Mouse (Mus musculus) adrenal gland, adult (tissue): ENCODE measurements at regions not wholly inside any gene's neighbourhood (a gene's known extent, or its start where the extent isn't known, plus 50 kb on each side); places are given as distances from the start of the nearest gene placed in this dataset.
A peak's percentile ranks its signal among the peaks of the same experiment; 100 is the strongest.

ENCODE experiments used
- DNase-seq, 2 experiments: peaks; one replicate each; pipeline ENCODE4 v3.0.0; 2022 to 2023; ENCODE audit warnings: low spot score in 1 of 2; ENCODE audit not compliant: inconsistent age in 2 of 2

DNA sequence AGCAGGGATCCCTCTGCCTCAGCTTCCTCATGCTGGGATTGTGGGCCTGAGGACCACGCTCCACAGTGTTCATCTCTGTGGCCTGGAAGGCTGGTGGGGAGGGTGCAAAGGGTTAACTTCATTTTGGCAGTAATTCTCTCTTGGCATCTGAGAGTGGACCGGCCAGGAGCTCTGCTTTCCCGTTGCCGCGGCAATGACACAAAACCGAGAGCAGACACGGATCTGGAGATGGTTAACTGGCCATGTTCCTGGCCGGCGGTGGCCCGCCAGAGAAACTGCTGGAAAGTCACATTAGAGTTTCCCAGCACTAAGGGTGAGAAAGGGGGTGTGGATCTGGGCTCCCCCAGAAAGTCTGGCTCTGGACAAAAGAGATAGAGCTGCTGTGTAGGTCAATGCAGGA lies 89.8 kb upstream of the Haao start:
- peak in 1 of 2 experiments; percentile 48 for DNase-seq

DNA sequence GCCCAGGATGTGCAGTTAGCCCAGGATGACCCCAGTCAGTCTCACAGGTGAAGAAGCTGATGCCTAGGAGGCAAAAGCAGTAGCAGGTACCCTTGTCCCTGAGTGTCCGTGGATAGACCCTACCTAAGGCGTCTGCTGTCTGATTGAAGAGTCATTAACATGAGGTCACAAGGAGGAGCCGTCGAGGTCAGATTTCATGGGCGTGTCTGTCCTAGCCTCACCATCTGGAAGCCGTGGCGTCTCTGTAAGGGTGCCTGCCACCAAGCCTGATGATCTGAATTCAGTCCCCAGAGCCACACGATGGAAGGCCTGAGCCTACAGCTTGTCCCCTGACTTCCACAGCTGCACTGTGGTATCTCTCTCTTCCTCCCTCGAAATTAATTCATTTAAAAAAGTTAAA lies 88.9 kb upstream of the Haao start:
- DNase-seq, result no peak

DNA sequence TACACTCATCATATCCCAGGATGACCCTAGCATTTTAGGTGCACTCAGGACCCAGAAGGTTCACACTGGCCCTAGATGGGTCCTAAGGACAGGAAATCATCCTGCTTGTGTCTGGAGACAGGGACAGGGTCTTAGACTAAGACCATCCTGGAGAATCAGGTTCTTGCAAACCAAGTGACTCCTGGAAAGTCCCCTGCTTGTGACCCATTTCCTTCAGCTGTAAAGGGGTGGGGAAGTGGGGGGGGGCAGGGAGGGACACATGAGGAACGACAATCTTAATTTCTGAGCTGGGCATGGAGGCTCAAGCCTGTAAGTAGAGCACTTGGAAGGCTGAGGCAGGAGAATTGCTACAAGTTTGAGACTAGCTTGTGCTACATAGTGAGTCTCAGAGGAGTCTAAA lies 88.2 kb upstream of the Haao start:
- DNase-seq, result no peak

DNA sequence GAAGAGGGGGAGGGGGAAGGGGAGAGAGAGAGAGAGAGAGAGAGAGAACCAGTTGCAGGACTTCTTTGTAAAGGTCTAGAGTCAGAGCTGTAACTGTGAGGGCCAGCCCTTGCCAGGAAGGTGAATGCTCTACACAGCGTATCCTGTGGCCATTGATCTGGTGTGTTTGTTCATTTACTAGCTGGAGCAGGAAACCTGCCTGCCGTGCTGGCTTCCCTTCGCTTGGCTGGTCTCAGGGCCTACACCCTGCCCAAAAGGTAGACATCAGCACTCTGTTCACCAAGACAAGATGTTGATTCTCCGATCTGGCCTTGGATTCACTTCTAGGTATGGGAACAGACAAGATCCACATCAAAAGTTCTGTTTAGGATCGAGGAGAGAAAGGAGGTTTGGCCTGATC lies 87.5 kb upstream of the Haao start:
- DNase-seq, result no peak

DNA sequence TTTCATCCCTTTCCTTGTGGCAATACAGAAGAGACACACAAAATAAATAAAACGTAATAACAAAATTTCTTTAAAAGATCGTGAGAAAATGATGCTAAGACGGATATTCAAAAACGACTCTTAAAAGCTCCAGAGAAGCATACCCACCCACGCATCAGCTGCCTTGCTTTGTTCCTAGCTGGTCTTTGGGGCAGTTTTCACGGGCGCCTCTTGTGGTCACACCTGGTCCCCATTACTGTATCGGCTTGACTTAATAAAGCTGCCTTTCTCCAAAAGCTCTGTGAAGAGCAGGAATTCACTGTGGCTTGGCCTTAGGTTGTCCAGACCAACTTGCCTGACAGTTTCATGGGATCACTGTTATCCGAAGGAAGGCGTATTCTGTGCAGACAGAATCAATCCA lies 86.0 kb upstream of the Haao start:
- no peak for DNase-seq

DNA sequence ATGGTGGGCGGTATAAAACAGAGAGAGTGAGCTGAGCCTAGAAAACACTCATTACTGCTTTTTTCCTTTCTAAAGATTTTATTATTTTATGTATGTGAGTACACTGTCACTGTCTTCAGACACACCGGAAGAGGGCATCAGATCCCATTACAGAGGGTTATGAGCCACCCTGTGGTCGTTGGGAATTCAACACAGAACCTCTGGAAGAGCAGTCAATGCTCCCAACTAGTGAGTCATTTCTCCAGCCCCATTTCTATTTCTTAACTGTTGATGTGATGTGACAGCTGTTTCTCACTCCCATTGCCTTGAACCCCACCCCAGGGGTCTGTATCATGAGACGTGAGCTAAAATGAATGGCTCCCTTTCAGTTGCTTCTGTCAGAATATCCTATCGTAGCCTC lies 82.6 kb upstream of the Haao start:
- no peak for DNase-seq

DNA sequence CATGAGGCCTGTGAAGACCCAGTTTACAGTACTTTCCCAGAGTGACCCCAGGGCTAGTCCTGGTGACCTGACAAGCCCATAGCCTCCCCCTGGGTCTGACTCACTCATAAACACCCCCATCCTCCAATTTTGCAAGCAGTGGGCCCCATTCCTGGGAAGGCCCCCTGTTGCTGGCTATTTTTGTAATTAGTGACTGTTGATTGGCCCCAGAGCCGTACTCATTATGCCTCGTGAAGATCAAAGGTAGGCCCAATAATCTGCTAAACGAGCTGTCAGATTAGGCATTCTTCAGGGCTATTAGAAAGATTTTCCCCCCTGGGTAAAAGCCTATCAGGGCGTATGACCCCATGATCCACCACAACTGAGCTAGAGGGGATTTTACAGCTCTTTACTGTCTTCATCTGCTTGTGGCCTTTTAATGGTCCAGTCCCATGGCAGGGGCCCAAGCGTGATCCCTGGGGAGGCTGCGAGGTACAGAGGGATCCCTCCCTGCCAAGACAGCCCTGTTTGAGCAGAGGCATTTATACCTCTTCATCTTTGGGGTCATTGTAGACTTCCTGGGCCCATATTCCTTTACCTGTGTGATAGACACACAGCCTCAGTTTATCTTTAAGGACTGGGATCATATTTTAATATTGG lies 80.1 kb upstream of the Haao start:
- no peak for DNase-seq

DNA sequence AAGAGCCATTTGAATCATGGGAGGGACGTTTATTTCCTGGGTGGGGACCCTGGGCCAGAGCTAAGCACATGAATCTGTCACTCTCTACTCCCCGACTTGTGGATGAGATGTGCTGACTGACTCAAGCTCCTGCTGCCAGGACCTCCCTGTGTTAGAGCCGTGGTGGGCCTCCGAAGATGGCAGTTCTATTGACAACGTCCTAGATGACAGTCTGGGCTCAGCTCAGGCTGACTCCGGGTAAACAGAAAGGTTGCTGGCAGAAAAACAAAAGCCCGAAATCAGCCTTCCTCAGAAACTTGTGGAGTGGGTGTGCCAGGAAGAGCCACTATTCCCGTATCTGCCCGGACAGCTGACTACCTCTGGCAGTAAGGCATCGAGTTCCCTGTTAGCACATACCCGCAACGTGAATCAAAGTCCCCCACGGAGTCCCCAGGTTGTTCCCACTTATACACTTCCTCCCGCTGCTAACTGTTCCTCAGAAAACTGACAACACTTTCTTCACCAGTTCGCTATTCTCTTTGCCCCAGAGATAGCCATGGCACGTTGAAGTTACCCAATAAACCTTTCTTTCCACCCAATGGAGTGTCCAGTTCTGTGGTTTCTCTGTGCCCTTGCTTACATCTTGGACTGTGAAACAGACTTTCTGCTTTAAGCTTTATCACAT lies 76.6 kb upstream of the Haao start:
- DNase-seq, result no peak

DNA sequence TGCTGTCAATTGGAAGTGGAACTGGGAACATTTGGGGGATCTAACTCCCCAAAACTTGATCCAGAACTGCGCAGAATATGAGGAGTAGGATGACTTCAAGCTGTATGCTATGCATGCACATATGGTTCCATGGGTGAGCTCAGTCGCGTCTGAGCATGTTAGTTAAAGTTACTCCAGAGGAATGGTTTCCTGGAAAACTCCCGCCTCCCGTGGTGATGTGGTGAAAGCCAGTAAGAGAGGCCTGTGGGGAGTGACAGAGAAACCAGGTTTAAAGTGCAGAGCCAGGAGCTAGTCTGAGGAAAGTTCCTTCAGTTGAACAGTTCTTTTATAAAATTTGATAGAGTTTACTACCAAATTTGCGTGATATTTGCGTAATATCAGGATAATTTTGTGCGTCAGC lies 73.1 kb upstream of the Haao start:
- no peak for DNase-seq

DNA sequence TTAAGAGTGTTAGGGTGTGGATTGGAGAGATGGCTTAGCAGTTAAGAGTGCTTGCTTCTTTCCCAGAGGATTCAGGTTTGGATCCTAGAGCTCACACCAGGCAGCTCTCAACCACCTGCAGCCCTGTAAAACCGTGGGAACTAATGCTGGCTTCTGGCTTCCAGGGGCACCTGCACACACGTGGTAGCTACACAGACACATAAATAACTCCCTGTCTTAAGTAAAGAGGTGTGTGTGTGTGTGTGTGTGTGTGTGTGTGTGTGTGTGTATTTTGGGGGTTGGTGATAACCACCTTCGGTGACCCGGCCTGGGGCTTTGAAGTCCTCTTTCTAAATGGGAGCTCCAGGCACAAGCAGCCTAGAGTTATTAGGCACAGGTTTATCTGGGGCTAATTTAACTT lies 72.5 kb upstream of the Haao start:
- DNase-seq, result no peak

DNA sequence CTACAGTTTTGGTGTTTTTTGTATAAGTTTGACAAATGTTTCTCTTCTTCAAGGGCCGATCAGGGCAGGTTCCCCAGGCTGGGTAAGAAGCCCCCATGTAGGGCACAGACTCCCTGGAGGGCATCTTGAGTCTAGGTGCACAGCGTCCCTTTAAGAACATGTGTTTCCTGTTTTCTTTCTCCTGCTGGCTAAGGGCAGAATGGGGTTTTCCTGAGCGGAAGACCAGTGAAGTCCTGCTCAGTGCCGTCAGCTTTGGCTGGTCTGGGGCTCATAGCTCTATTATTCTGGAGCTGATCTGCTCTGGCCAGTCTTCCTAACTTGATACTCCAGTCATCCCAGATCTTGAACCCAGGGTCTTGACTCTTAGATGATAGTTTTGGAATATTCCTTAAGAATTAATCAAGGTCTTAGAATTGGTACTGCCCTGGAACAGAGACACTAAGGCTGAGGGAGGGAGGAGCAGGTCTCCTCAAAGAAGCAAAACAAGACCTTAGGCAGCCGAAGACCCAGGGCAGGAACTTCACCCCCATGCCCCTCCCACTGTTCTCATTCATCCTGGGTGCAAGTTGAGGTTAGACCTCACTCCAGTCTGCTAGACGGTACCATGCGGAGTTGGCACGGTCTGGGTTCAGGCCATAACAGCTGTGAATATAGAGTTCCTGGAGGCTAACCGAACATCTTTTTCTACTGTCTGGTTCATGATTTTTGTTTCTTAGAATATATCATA lies 70.8 kb upstream of the Haao start:
- DNase-seq, result peak; percentile 23 to 54

DNA sequence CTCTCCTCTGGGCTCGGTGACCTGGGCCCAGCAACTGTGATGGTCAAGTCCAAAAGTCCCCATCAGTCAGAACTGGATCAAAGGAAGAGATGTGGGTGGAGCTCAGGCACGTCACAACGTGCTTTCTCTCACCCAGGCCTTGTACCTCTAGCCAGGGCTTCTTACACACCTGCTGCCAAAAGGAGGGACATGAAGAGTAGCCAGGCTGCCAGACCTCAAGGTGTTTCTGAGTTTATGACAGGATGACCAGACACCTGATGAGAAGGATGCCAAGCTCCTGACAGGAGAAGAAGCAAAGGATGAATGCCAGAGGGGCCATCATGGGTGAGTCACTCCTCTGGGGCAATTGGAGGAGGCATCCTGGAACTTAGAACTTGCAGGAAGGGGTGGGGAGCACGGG lies 70.0 kb upstream of the Haao start:
- no peak for DNase-seq

DNA sequence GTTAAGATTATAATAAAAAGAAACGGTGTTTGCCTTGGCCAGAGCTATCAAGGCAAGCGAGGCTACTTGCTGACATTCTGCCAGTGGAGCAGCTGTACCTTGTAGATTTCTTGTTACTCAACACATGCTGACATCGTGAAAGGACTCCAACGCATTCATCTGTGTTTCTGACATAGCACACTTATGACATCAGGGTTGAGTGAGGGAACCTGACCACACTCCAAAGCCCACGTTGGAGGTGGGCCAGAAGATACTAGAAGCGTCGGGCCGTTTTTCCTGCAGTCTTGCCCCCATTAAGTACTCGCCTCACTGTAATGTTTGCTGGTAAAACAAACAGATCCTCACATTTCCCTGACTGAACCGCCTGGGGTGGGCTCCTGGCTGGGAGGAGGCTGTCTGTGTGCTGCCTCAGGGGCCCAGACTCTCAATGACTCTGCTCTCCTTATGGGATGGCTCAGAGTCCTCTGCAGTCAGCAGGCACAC lies 69.0 kb upstream of the Haao start:
- peak in 1 of 2 experiments; percentile 44 for DNase-seq

DNA sequence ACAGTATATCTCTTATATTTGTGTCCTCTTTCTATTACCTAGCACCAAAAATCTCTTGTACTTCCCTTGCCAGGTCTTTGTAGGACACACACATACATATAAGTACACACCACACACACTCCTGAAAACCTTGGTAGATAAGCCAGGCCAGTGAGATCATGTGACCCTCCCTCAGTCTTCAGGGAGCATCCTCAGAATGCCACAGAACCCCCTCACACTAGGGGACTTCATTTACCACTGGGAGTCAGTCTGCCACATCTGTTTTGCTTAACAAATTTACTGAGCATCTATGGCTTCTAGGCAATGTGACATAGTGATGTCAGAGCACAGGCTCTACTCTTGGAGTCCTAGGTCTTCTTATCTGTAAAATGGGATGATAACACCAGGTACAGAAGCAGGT lies 67.3 kb upstream of the Haao start:
- no peak for DNase-seq

DNA sequence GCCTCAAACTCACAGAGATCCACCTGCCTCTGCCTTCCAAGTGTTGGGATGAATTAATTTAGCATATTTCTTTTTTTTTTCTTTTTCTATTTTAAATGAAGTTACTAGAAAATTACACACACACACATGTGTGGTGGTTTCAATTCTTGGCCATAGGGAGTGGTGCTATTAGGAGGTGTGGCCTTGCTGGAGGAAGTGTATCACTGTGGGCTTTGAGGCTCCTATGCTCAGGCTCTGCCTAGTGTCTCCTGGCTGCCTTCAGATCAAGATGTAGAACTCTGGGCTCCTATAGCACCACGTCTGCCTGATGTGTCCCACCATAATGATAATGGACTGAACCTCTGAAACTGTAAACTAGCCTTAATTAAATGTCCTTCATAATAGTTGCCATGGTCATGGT lies 66.8 kb upstream of the Haao start:
- no peak for DNase-seq

DNA sequence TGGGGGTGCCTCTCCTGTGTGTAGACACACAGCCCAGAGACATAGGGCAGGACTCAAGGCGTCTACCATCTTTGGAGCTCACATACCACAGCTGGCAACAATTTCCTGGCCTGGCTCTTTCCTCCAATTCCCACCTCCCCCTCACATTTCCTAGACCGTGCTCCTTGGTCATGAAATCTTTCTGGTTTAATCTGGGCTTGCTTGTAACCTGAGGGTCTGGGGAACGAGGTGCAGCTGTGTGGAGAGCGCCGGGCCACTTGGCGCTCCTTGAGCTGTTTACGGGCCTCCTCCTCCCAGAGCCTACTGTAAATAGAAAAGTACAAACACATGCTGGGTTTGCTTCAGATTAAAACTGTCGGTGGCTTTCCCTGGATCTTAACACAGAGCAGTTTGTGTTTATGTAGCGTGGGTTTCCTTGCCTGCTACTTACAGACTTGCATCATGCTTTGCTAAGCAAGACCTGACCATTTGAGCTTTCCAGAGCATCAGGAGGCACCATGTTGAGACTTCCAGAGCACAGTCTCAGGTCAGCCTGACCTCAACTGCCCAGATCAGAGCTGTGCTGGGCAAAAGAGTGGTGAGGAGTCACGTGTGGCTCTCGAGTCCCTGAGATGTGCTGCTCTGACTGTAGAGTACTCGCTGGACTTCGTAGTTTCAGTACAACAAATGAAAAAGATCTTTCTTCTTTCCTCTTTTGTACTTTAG lies 66.1 kb upstream of the Haao start:
- no peak for DNase-seq

DNA sequence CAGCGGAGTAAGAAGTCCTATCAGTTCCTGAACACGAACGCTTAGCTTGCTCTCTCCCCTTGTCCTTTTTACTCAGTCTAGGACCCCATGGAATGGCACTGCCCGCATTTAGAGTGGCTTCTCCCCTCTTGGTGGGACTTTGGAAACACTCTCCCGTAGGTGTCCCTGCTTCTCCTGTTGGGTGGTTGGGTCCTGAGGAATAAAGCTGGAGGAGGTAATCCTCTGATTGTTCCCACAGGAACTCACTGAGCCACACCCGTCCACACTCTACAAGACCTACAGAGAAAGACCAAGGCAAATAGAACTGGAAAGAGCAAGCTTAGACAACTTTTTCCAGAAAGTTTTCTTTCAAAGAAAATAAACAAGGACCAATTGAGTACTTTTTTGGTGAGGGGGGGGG lies 64.7 kb upstream of the Haao start:
- DNase-seq, result no peak

DNA sequence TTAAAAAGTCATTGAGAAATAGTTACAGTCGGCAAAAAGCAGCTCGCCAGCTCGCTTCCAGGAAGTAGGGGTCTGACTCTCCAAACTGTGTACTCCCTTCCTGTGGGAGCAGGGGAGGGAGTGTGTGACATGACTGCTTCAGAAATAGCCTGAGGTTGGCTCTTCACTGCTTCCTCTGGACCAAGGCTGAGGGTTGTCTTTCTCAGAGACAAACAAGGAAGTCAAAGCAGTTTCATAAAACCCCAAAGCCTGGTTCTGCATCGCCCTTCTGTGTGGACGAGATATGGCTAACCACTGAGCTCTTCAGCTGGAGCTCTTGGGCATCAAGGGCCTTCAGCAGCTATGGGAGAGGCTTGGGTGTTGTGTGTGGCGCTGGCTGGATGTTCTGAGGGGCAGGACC lies 61.0 kb upstream of the Haao start:
- DNase-seq, result no peak

DNA sequence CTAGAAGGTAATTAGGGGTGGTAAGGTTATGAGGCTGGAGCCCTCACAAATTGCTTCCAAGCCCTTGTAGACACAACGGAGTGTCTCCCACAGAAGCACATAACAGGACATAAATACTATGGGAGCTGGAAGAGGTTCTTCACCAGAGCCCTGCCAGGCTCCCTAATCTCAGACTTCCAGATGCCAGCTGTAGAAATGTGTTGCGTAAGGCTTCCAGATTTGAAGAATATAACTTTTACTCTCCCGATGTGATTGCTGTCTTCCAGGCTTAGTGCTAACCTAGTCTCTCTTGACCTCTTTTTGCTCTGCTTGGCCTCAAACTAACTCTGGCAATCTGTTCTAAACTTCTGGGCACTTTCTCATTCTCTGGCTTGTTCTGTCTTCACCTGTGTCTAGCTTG lies 59.8 kb upstream of the Haao start:
- DNase-seq, result no peak

DNA sequence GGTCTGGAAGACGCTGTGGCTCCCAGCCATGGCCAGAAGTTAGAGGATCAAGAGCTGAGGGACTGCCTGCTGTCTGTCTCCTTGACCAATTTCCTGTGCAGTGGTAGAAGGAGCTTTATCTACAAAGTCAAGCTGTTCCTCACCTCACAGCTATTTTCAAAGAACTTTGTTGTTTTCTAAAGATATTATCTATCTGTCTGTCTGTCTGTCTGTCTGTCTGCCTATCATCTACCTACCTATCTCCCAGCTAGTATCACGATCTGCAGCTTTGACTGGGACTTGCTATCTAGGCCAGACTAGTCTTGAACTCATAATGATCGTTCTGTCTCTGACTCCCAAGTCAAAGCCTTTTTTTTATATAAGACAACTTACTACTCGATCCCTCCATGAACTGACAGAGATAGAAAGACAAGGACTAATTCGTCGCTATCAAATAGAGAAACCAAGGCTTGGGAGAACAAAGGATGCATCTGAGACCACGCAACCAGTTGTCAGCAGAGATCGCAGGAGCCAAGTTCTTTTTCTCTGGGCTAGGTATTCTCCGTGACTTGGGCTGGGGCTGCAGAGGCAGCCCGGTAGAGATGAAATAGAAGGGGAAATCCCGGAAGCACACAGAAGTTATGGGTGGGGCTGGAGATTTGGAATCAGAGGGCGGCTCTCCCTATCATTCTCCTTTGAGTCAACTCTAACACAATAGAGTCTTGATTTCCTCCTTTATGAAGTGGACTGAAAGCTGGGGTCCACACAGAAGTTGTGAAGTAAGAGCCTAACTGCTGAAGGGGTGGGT lies 59.2 kb upstream of the Haao start:
- DNase-seq, result no peak

DNA sequence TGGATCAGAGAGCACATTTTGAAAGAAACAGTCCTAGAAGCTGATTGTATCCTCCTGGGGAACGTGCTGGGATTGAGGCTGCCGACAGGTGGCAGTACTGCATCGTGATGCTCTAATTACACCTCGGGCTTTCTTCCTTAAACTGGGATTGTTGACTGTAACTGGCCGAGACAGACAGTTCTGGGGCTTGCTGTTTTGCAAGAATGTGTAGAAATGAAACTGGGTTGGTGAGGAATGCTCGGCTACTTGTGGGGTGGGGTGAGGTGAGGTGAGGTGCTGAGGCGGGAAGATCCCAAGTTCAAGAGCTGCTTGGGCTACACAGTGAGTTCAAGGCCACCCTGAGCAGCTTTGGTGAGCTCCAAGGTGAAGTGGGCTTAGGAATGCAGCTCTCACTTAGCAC lies 55.7 kb upstream of the Haao start:
- DNase-seq, result peak; percentile 67 to 88
